Mouse (Mus musculus) adrenal gland, adult 8-10 months (tissue): Measurements from ENCODE around the gene Slc25a53. TPM values are rescaled to one million over a fixed set of nuclear protein-coding genes. Genes with fewer than 3 reads are reported as not detected.
"Not testable (repeated sequence)": the region's sequence is repeated elsewhere in the genome, so short reads cannot be mapped to it uniquely, and the experiment has no call there.

Experiments used
- DNase-seq: peaks from one replicate; pipeline ENCODE4 v3.0.0; 2022
- total RNA-seq, 4 experiments: library from RNA; stranded (reverse); gene quantifications; 2 replicates each; pipeline ENCODE4 v1.2.4; 2022

Slc25a53 gene
- total RNA-seq, 4 experiments from 2014 or later, result 6.6 to 12.0 (median 9.0) TPM

GRCm38 (mm10) chrX:136959688-136960087 lies 78.4 kb downstream of the Slc25a53 start:
- no peak for DNase-seq

GRCm38 (mm10) chrX:136958300-136958699 lies 79.8 kb downstream of the Slc25a53 start:
- not testable (repeated sequence) for DNase-seq

GRCm38 (mm10) chrX:136957583-136958279 lies 80.4 kb downstream of the Slc25a53 start:
- DNase-seq, result peak; percentile 58

GRCm38 (mm10) chrX:136937985-136938384 lies 100.1 kb downstream of the Slc25a53 start:
- DNase-seq, result no peak

Other genes with a start within 250 kb of the Slc25a53 start
- 1 to 10 TPM; 5.4 to 8.0 (median 6.9) TPM for gene Plp1, start 215.6 kb downstream of the Slc25a53 start, total RNA-seq
- gene Rab9b, start 169.5 kb downstream of the Slc25a53 start, total RNA-seq, result 1 to 10 TPM in 1 of 4 experiments, under 1 TPM in 3; 0.49 to 1.1 (median 0.69) TPM
- gene H2bfm, start 111.0 kb downstream of the Slc25a53 start, total RNA-seq, result not detected
- 10 to 100 TPM; 14.3 to 23.8 (median 18.6) TPM for gene Tmsb15b2, start 62.8 kb downstream of the Slc25a53 start, total RNA-seq
- gene Tmsb15l, start 61.4 kb downstream of the Slc25a53 start, total RNA-seq, result 1 to 10 TPM; 1.2 to 2.6 (median 2.2) TPM
- gene Tmsb15b1, start 61.4 kb downstream of the Slc25a53 start, total RNA-seq, result 1 to 10 TPM; 1.0 to 9.8 (median 5.8) TPM
- 10 to 100 TPM; 16.7 to 29.0 (median 22.0) TPM for gene Zcchc18, start 45.1 kb downstream of the Slc25a53 start, total RNA-seq
- gene Fam199x, start 11.3 kb upstream of the Slc25a53 start, total RNA-seq, result 1 to 10 TPM; 6.4 to 8.3 (median 7.2) TPM
- not detected for gene Esx1, start 83.8 kb upstream of the Slc25a53 start, total RNA-seq